Mouse (Mus musculus): ENCODE data around the gene Gm28048. TPM values are rescaled to one million over a fixed set of nuclear protein-coding genes. Genes with fewer than 3 reads are reported as not detected.
A peak's percentile ranks its signal among the peaks of the same experiment; 100 is the strongest.

The Gm28048 gene
- polyA plus RNA-seq, 1 experiment from 2014 or later = 3.0 TPM

DNA sequence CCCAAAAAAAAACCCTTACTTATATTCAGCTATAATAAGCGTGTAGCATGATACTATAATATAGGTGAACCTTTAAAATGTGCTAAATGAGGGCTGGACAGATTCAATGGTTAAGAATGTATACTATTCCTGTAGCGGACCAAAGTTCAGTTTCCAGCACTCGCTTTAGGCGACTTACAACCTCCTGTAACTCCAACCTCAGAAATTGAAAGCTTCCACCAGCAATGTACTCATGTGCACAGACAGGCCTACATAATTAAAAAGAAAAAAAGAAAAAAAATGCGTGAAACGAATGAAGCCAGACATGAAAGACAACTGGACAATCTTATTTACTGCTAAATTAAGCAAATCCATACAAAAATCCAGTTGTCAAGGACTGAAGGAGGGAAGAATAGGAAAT lies 956 bp upstream of the Gm28048 start:
- Histone ChIP-seq H3K27ac (replicated peaks) (no peak overlapping the region), H3K9me3 (replicated peaks) (no peaks in the 10 kb centered on the region), H3K4me1 (peaks cover 14% of the 10 kb centered on the region), H3K4me3 (peak overlapping the region; percentile 78), H3K27me3 (ENCODE audit: low read depth, poor library complexity, severe bottlenecking) (no peaks in the 10 kb centered on the region), H3K36me3 (peaks cover 15% of the 10 kb centered on the region)
- 73% methylated on average over 6 of the region's 6 CpGs for WGBS
- no peak for DNase-seq (ENCODE audit: low spot score)

DNA sequence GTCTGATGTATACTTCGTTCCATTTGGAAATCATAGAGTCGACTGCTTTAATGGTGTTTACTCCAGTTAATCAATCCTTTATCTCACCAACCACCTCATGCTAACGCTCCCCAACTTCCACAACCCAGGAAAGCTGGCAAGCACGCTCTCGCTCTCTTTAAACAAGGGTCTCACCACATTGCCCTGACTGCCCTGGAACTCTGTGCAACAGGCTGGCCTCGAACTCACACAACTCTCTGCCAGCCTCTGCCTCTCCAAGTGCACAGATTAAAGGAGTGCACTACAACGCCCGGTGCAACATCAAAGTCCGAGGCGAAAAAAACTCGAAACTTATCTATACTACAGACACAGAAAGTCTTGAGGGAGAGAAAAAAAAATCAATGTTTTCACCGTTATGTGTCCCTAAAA lies 343 bp downstream of the Gm28048 start:
- H3K4me3 ChIP-seq = peak overlapping the region; percentile 78
- H3K27ac ChIP-seq (replicated peaks) = peak overlapping the region; percentile 94
- peaks cover 18% of the 10 kb centered on the region for H3K4me1 ChIP-seq
- H3K9me3 ChIP-seq (replicated peaks) = no peaks in the 10 kb centered on the region
- no peak for DNase-seq (ENCODE audit: low spot score)
- WGBS = 4% methylated on average over 12 of the region's 12 CpGs
- H3K27me3 ChIP-seq (ENCODE audit: low read depth, poor library complexity, severe bottlenecking) = no peaks in the 10 kb centered on the region
- H3K36me3 ChIP-seq = peaks cover 28% of the 10 kb centered on the region

DNA sequence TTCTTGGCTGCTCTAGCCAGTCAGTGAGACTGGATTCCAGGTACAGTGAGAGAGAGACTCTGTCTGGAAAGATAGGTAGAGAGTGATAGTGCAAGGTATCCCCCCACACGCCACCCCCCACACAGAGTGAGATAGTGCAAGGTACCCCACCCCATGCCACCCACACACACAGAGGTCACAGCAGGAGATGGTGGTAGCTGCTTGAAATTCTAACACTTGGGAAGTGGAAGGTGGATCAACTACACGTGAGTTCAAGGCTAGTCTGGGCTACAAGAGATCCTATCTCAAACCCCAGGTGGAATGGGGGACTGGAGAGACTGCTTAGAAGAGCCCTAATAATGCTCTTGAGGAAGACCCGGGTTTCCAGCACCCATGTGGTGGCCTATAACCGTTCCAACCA lies 849 bp downstream of the Gm28048 start:
- H3K27ac ChIP-seq (replicated peaks) = peak overlapping the region; percentile 94; the same call in 1 of the 2 replicates
- no peak for DNase-seq (ENCODE audit: low spot score)
- 49% methylated on average over 4 of the region's 4 CpGs for WGBS
- peaks cover 34% of the 10 kb centered on the region for H3K36me3 ChIP-seq
- peaks cover 23% of the 10 kb centered on the region for H3K4me1 ChIP-seq
- H3K9me3 ChIP-seq (replicated peaks) = no peaks in the 10 kb centered on the region
- H3K4me3 ChIP-seq = peak overlapping the region; percentile 78
- H3K27me3 ChIP-seq (ENCODE audit: low read depth, poor library complexity, severe bottlenecking) = no peaks in the 10 kb centered on the region

DNA sequence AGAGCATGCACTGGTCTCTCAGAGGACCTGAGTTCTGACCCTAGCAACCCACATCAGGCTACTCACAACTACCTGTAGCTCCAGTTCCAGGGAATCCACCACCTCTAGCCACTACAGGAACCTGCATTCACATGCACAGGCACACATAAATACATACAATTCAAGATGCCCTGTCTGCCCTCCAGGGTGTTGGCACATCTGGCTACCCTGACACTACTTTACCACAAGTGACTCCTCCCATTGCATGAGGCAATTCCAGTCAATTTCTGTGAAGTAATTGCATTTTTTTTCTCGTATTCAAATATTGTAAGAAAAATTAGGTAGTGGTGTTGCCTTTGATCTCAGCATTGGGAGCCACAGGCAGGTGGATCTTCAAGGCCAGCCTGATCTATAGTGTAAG lies 2.7 kb downstream of the Gm28048 start:
- H3K36me3 ChIP-seq = peaks cover 36% of the 10 kb centered on the region
- no peak overlapping the region for H3K4me3 ChIP-seq
- peaks cover 40% of the 10 kb centered on the region for H3K4me1 ChIP-seq
- DNase-seq (ENCODE audit: low spot score) = no peak
- H3K27me3 ChIP-seq (ENCODE audit: low read depth, poor library complexity, severe bottlenecking) = no peaks in the 10 kb centered on the region
- H3K27ac ChIP-seq (replicated peaks) = no peak overlapping the region
- WGBS = 85% methylated on average over 1 of the region's 1 CpGs
- no peaks in the 10 kb centered on the region; the same call in 1 of the 2 replicates for H3K9me3 ChIP-seq (replicated peaks)

DNA sequence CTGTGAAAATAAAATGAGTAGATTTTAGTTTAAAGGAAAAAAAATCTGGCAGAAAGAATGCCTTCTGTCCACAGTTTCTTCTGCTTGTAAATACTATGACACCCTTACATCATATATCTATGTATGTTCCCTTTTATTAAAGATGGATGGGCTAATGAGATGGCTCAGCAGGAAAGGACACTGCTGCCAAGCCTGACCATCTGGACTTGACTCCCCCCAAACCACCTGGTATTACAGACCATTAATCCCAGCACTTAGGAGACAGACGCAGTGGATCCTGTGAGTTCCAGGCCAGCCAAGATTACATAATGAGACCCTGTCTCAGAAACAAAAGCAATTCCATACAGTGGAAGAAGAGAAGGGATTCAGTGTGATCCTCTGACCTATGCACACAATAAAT lies 3.2 kb downstream of the Gm28048 start:
- DNase-seq (ENCODE audit: low spot score) = no peak
- no peaks in the 10 kb centered on the region; the same call in 1 of the 2 replicates for H3K9me3 ChIP-seq (replicated peaks)

DNA sequence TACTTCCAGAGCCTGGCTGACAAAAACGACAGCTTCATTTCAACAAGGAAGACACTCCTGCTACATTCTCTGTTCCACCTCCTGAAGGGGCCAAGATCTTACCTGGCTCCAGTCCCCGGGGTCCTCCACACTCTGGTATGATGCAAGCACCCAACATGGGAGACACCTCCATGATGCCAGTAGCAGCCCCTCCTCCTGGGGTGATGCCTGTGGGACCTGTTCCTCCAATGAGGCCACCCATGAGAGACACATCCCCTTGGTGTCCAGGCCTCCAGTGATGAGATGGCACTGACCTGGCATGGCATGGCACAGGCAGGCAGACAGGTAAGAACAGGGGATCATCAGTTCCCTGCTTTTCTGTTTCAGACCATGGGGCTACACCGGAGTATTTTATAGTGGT lies 3.7 kb downstream of the Gm28048 start:
- Histone ChIP-seq H3K27ac (replicated peaks) (no peak overlapping the region), H3K27me3 (ENCODE audit: low read depth, poor library complexity, severe bottlenecking) (no peaks in the 10 kb centered on the region), H3K36me3 (peaks cover 46% of the 10 kb centered on the region), H3K9me3 (replicated peaks) (no peaks in the 10 kb centered on the region; the same call in 1 of the 2 replicates), H3K4me1 (peaks cover 45% of the 10 kb centered on the region), H3K4me3 (no peak overlapping the region)
- no peak for DNase-seq (ENCODE audit: low spot score)
- 93% methylated on average over 3 of the region's 3 CpGs for WGBS

More for the DNA sequence above, 3.2 kb downstream of the Gm28048 start:
- H3K27me3 ChIP-seq (ENCODE audit: low read depth, poor library complexity, severe bottlenecking) = no peaks in the 10 kb centered on the region
- H3K4me3 ChIP-seq = no peak overlapping the region
- peaks cover 45% of the 10 kb centered on the region for H3K4me1 ChIP-seq
- WGBS = 93% methylated on average over 1 of the region's 1 CpGs
- no peak overlapping the region for H3K27ac ChIP-seq (replicated peaks)
- H3K36me3 ChIP-seq = peaks cover 41% of the 10 kb centered on the region

DNA sequence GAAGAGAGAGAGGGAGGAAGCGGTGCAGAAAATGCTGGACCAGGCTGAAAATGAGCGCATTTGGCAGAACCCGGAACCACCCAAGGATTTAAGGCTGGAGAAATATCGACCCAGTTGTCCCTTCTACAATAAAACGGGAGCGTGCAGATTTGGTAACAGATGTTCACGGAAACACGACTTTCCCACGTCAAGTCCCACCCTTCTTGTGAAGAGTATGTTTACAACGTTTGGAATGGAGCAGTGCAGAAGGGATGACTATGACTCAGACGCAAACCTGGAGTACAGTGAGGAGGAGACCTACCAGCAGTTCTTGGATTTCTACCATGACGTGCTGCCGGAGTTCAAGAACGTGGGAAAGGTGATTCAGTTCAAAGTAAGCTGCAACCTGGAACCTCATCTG lies 8.3 kb downstream of the Gm28048 start:
- Histone ChIP-seq H3K27ac (replicated peaks) (peak overlapping the region; percentile 82), H3K36me3 (peaks cover 69% of the 10 kb centered on the region), H3K9me3 (replicated peaks) (peaks cover 27% of the 10 kb centered on the region), H3K4me3 (peak overlapping the region; percentile 71), H3K4me1 (peaks cover 41% of the 10 kb centered on the region), H3K27me3 (ENCODE audit: low read depth, poor library complexity, severe bottlenecking) (no peaks in the 10 kb centered on the region)
- DNase-seq (ENCODE audit: low spot score) = no peak
- WGBS = 49% methylated on average over 14 of the region's 14 CpGs

DNA sequence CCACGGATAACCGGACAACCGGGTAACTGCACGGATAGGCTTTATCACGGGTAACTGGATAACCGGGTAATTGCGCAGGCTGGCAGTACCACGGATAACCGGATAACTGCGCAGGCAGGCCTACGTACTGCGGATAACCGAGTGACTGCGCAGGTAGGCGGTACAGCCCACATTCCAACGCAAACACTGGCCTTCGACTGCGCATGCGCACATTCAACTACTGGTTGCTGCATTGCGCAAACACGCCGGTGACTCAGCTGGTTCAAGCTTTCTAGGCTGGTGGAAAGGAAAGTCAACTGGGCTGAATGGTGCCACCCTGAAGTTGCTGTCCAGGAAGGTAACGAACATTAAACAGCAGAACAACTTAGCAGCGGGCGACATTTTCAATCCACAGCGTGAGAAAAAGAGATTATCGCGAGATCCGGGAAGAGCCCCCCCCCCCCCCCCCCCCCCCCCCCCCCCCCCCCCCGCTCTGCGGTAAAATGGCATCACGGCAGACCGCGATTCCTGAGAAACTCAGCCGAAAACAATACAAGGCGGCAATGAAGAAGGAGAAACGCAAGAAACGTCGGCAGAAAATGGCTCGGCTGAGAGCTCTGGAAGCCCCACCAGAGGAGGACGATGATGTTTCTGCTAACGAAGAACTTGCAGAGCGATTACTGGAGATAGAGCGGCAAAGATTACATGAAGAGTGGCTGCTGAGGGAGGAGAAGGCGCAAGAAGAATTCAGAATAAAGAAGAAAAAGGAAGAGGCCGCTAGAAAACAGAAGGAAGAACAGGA lies 9.0 kb downstream of the Gm28048 start:
- no peaks in the 10 kb centered on the region for H3K27me3 ChIP-seq (ENCODE audit: low read depth, poor library complexity, severe bottlenecking)
- H3K27ac ChIP-seq (replicated peaks) = peak overlapping the region; percentile 85
- WGBS = 51% methylated on average over 46 of the region's 46 CpGs
- H3K4me1 ChIP-seq = peaks cover 41% of the 10 kb centered on the region
- peaks cover 69% of the 10 kb centered on the region for H3K36me3 ChIP-seq
- peak; percentile 71 for DNase-seq (ENCODE audit: low spot score)
- H3K9me3 ChIP-seq (replicated peaks) = peaks cover 31% of the 10 kb centered on the region
- peak overlapping the region; percentile 71 for H3K4me3 ChIP-seq

DNA sequence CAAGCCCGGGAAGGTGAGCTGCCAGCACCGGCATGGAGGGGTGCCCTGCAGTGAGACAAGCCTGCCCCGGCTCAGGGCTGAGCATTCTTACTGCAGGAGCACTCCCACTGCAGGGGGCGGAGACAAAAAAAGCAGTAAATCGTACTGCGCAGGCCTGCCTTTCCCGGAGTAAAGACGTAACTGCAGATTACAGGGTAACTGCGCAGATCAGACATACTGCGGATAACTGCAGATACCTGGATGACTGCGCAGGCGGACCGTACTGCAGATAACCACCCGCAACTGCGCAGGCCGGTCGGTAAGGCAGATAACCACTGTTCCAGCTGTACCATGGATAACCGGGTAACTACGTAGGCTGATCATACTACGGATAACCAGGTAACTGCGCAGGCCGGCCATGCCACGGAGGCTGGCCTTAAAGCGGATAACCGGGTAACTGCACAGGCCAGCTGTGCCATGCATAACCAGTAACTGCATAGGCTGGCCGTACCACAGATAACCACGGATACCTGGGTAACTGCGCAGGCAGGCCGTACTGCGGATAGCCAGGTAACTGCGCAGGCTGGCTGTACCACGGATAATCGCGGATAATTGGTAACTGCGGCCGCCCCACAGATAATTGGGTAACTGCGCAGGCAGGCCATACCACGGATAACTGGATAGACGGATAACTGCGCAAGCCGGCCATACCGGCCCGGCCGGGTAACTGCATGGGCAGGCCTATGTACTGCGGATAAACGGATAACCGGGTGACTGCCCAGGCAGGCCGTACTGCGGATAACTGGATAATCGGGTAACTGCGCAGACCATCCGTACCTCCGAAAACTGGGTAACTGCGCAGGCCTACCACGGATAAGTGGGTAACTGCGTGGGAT lies 9.8 kb downstream of the Gm28048 start, which contains the start of gene Zrsr1:
TSS of gene Zrsr1 (plus strand) at position 171 of the 875 bp plus-strand sequence.
- 47% methylated on average over 56 of the region's 56 CpGs for WGBS
- peak within 1 kb of the TSS; percentile 71 for H3K4me3 ChIP-seq
- H3K27ac ChIP-seq (replicated peaks) = peak within 1 kb of the TSS; percentile 85
- peaks cover 69% of the 10 kb centered on the region for H3K36me3 ChIP-seq
- DNase-seq (ENCODE audit: low spot score) = peak; percentile 38
- peaks cover 40% of the 10 kb centered on the region for H3K9me3 ChIP-seq (replicated peaks)
- H3K27me3 ChIP-seq (ENCODE audit: low read depth, poor library complexity, severe bottlenecking) = no peaks in the 10 kb centered on the region
- H3K4me1 ChIP-seq = peaks cover 41% of the 10 kb centered on the region

DNA sequence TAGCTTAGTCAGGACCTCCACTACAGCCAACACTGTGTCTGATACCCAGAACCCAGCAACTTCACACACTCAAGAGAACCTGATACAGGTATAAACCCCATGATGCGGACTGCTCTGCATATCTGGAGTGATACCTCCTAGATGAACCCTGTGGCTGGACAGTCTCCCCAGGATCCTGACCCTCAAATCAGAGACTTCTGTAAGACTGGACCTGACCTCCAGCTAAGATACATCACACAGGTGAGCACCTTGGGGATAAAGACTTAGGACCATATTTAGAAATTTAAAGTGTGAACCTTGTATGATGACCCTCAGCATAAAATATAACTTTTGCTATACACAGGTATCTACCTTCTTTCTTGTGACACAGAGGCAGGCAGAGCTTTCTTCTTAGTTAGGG lies 11.3 kb downstream of the Gm28048 start:
- Histone ChIP-seq H3K4me3 (no peak overlapping the region), H3K27me3 (ENCODE audit: low read depth, poor library complexity, severe bottlenecking) (no peaks in the 10 kb centered on the region), H3K27ac (replicated peaks) (no peak overlapping the region), H3K9me3 (replicated peaks) (peaks cover 49% of the 10 kb centered on the region), H3K36me3 (peaks cover 65% of the 10 kb centered on the region), H3K4me1 (peaks cover 27% of the 10 kb centered on the region)
- 89% methylated on average over 1 of the region's 1 CpGs for WGBS
- DNase-seq (ENCODE audit: low spot score) = no peak

DNA sequence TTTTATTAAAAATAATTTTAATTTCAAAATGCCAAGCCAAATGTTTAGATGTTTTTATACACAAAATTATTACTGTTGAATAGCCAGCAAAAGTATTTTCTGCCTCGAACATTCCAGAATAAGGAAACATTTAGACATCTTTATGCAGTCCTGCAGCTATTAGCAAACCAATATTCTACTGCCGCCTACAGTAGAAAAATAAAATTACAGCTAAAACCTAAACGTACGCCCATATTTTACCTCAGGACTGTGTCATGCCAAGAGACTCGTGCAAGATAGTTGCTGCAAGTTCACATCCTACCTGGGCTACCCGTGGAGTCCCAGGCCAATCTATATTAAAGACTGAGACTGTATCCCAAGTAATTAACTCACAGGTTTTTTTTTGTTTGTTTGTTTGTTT lies 12.4 kb downstream of the Gm28048 start:
- Histone ChIP-seq H3K9me3 (replicated peaks) (peaks cover 49% of the 10 kb centered on the region), H3K4me1 (peaks cover 18% of the 10 kb centered on the region), H3K4me3 (no peak overlapping the region), H3K27me3 (ENCODE audit: low read depth, poor library complexity, severe bottlenecking) (no peaks in the 10 kb centered on the region), H3K36me3 (peaks cover 65% of the 10 kb centered on the region), H3K27ac (replicated peaks) (no peak overlapping the region)
- DNase-seq (ENCODE audit: low spot score) = no peak
- WGBS = 74% methylated on average over 6 of the region's 6 CpGs

DNA sequence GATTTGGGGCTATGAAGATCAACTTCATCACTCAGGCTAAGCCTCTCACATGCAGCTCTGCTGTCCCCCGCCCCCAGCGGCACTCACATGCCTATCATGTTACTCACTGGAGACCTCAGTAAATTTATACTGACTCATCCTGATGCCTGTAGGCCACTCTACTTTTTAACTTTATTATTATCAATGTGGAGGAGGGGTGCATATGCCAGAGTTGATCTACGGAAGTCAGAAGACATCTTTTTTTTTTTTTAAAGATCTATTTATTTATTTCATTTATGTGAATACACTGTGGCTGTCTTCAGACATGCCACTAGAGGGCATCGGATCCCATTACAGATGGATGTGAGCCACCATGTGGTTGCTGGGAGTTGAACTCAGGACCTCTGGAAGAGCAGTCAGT lies 16.4 kb downstream of the Gm28048 start:
- Histone ChIP-seq H3K9me3 (replicated peaks) (peaks cover 26% of the 10 kb centered on the region; the same call in 1 of the 2 replicates), H3K36me3 (peaks cover 29% of the 10 kb centered on the region), H3K4me3 (no peak overlapping the region), H3K27ac (replicated peaks) (no peak overlapping the region), H3K27me3 (ENCODE audit: low read depth, poor library complexity, severe bottlenecking) (no peaks in the 10 kb centered on the region), H3K4me1 (no peaks in the 10 kb centered on the region)
- 82% methylated on average over 4 of the region's 4 CpGs for WGBS
- no peak for DNase-seq (ENCODE audit: low spot score)
